Mouse (Mus musculus) liver, adult 2 months (tissue): ENCODE results near the gene Slc6a18. TPM values are rescaled to one million over a fixed set of nuclear protein-coding genes. Genes with fewer than 3 reads are reported as not detected.

Source experiments
- DNase-seq: peaks from one replicate; pipeline ENCODE4 v3.0.0-alpha.2; 2011; ENCODE audit warnings: low read depth, low spot score; ENCODE audit errors: extremely low read depth
- H3K27ac ChIP-seq: fragments of 200-500 bp; replicated peaks from 2 replicates; pipeline ENCODE4 v1.5.1; 2012; ENCODE audit warnings: low read depth, mild to moderate bottlenecking, control low read depth, inconsistent platforms, low read length; ENCODE audit not compliant: insufficient read depth
- H3K27me3 ChIP-seq: fragments of 200-500 bp; 2 replicates; pipeline ENCODE4 v1.6.1; 2012; ENCODE audit warnings: mild to moderate bottlenecking, moderate library complexity, low read length, inconsistent platforms; ENCODE audit not compliant: control insufficient read depth, insufficient read depth
- H3K36me3 ChIP-seq: fragments of 200-500 bp; 2 replicates; pipeline ENCODE4 v1.6.1; 2012; ENCODE audit warnings: low read length, inconsistent platforms; ENCODE audit not compliant: control insufficient read depth, insufficient read depth
- H3K4me1 ChIP-seq: fragments of 200-500 bp; 2 replicates; pipeline ENCODE4 v1.6.1; 2011; ENCODE audit warnings: low read length; ENCODE audit not compliant: control insufficient read depth, insufficient read depth
- H3K4me3 ChIP-seq: fragments of 200-500 bp; 2 replicates; pipeline ENCODE4 v1.5.1; 2011; ENCODE audit warnings: low read depth, mild to moderate bottlenecking, control low read depth, low read length, moderate library complexity; ENCODE audit not compliant: insufficient read depth
- H3K79me2 ChIP-seq: fragments of 200-500 bp; 2 replicates; pipeline ENCODE4 v1.6.1; 2012; ENCODE audit warnings: inconsistent platforms, mild to moderate bottlenecking, low read length, moderate library complexity; ENCODE audit not compliant: control insufficient read depth, insufficient read depth
- H3K9ac ChIP-seq: fragments of 200-500 bp; 2 replicates; pipeline ENCODE4 v1.6.1; 2012; ENCODE audit warnings: low read depth, mild to moderate bottlenecking, control low read depth, inconsistent platforms, low read length
- CTCF ChIP-seq: fragments of 200-500 bp; IDR thresholded peaks from 2 replicates; pipeline ENCODE4 v1.5.1; 2011; ENCODE audit warnings: low read depth, low read length, control low read depth
- POLR2A ChIP-seq: fragments of 200-500 bp; IDR thresholded peaks from 2 replicates; pipeline ENCODE4 v1.6.1; 2011; ENCODE audit warnings: low read length, control low read depth; ENCODE audit not compliant: insufficient read depth; ENCODE audit errors: extremely low read depth
- WGBS: fragments of 180-500 bp; shearing (Covaris S2); methylation state at CpG from one replicate; pipeline ENCODE4 v1.1.7; 2018; 5-methylcytosine and 5-hydroxymethylcytosine counted together
- polyA plus RNA-seq: library from polyadenylated mRNA; depleted of rRNA; stranded (reverse); fragments of >200 nt; gene quantifications from 2 replicates; pipeline ENCODE4 v1.2.3, GENCODE M21; 2012
- total RNA-seq: library from RNA; depleted of rRNA; stranded (reverse); fragments of >200 nt; gene quantifications from 2 replicates; pipeline ENCODE4 v1.2.3, GENCODE M21; 2014

The Slc6a18 gene
- total and polyA plus RNA-seq, 2 experiments = not detected

DNA sequence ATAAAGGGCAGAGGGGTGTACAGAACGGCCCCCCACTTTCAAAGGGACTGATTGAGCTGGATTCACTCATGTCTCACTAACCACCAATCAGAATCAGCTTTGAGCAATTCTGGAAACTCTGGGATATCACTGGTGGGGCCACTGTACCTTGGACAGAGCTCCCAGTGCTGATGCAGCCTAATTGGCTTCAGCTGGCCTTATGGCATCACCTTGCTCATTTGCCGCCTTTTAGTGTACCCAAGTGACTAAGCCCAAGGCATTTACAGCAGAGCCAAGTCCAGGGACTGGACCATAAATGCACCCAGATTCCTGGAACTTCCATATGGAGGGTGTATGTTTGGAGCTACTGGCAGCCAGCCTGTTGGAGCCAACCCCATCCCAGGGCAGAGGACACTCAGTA lies 18.9 kb downstream of the Slc6a18 start:
- H3K4me1 ChIP-seq = no peaks in the 10 kb centered on the region
- 55% methylated on average over 2 of the region's 2 CpGs for WGBS
- H3K4me3 ChIP-seq = no peak overlapping the region
- no peaks in the 10 kb centered on the region for H3K79me2 ChIP-seq
- no peak overlapping the region for H3K27ac ChIP-seq
- DNase-seq = no peak
- TF ChIP-seq CTCF (no peak), POLR2A (no peak)
- no peak overlapping the region for H3K9ac ChIP-seq
- no peaks in the 10 kb centered on the region for H3K27me3 ChIP-seq
- no peaks in the 10 kb centered on the region for H3K36me3 ChIP-seq

DNA sequence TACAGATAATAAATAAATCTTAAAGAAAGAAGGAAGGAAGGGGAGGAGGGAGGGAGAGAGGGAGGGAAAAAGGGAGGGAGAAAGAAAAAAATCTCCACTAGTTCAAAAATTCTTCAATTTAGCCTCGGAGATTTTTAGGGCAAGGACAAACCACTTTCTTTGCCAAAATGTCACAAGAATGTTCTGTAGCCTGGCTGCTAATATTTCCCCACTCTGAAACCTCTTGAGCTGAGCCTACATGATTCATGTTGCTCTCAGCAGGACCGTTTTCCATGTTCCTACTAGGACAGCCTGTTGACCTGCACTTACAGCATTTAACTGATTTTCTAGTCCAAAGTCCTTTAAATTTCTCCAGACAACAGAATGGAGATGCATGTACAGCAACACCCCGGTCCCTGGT lies 22.8 kb downstream of the Slc6a18 start:
- no peak for TF ChIP-seq POLR2A
- TF ChIP-seq CTCF = no peak
- no peak for DNase-seq
- 60% methylated on average over 3 of the region's 3 CpGs for WGBS
- H3K27ac ChIP-seq = no peak overlapping the region
- no peaks in the 10 kb centered on the region for H3K36me3 ChIP-seq
- no peaks in the 10 kb centered on the region for H3K4me1 ChIP-seq
- H3K79me2 ChIP-seq = no peaks in the 10 kb centered on the region
- no peak overlapping the region for H3K4me3 ChIP-seq
- no peaks in the 10 kb centered on the region for H3K27me3 ChIP-seq
- H3K9ac ChIP-seq = no peak overlapping the region

DNA sequence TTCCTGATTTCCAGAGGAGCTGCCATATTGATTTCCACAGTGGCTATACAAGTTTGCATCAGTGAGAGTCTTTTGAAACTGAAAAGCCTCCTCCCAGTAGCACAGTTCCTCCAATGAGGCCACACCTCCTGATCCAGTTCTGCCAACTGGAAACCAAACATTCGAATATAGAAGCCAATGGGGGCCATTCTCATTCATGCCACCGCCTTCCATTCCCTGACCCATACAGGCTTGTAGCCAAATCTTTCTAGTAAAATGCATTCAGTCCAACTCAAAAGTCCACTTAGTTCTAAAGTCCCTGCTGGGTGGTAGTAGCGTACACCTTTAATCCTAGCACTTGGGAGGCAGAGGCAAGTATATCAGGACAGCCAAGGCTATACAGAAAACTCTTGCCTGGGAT lies 24.6 kb downstream of the Slc6a18 start:
- H3K27ac ChIP-seq = no peak overlapping the region
- H3K79me2 ChIP-seq = no peaks in the 10 kb centered on the region
- peak; percentile 72 for DNase-seq
- H3K36me3 ChIP-seq = no peaks in the 10 kb centered on the region
- H3K4me1 ChIP-seq = no peaks in the 10 kb centered on the region
- no peak overlapping the region for H3K9ac ChIP-seq
- TF ChIP-seq POLR2A (no peak), CTCF (no peak)
- H3K27me3 ChIP-seq = no peaks in the 10 kb centered on the region
- no peak overlapping the region for H3K4me3 ChIP-seq
- 33% methylated on average over 3 of the region's 3 CpGs for WGBS

DNA sequence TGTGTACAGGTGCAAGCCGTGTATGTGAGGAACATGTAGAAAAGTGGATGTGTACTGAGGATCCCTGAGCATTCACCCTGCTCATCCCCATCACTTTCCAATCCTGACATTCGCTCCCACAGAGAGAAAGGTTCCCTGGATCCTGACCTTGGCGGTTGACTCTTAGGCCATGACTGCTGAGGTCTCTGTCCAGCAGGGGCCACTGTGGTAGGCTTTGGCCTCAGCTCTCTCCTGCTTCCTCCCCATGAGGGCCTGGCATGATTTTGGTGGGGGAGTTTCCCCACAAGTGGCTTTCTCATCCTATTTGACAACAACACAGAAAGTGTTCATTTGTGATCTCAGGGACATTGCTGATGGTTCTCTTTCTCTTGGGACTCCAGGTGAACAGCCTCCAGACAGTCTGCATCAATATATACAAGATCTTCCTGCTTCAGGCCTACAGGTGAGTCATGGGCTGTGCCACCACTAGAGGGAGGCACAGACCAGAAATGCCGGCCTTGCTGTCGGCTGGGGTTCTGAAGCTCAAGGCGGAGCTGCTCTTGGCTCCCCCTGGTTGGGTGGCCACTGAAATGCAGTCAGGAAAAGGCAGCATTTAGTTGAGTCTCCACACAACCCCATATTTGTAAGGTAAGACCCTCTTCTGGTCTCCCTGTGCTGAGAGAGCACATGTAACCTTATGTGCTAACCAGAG lies 31.3 kb downstream of the Slc6a18 start:
- Histone ChIP-seq H3K4me1 (no peaks in the 10 kb centered on the region), H3K79me2 (no peaks in the 10 kb centered on the region), H3K36me3 (no peaks in the 10 kb centered on the region), H3K27ac (no peak overlapping the region), H3K9ac (no peak overlapping the region), H3K4me3 (no peak overlapping the region), H3K27me3 (no peaks in the 10 kb centered on the region)
- 46% methylated on average over 6 of the region's 6 CpGs for WGBS
- TF ChIP-seq CTCF = peak; percentile 75
- TF ChIP-seq POLR2A = no peak
- DNase-seq = no peak

DNA sequence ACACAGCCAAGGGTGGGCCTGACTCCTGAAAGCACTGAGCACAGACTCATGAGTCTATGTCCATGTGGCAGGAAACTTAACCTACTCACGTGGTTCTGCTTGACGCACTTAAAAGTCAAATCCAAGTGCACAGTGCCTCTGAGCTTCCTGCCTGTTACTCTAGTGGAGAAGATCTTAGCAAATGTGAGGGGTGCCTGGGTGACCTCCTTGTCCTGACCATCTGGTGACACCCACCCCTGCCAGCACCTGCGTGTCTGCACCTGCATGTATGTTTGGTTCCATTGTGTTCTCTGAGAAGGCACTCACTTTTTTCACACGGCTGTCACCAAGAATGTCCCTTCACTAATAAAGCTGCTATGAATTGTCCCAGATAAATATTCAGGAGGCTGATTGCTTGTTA lies 36.5 kb downstream of the Slc6a18 start:
- H3K27ac ChIP-seq = no peak overlapping the region
- no peak for DNase-seq
- no peaks in the 10 kb centered on the region for H3K36me3 ChIP-seq
- no peak overlapping the region for H3K9ac ChIP-seq
- no peak overlapping the region for H3K4me3 ChIP-seq
- no peaks in the 10 kb centered on the region for H3K79me2 ChIP-seq
- WGBS = 90% methylated on average over 4 of the region's 4 CpGs
- no peaks in the 10 kb centered on the region for H3K4me1 ChIP-seq
- no peak for TF ChIP-seq CTCF
- TF ChIP-seq POLR2A = no peak
- H3K27me3 ChIP-seq = no peaks in the 10 kb centered on the region

DNA sequence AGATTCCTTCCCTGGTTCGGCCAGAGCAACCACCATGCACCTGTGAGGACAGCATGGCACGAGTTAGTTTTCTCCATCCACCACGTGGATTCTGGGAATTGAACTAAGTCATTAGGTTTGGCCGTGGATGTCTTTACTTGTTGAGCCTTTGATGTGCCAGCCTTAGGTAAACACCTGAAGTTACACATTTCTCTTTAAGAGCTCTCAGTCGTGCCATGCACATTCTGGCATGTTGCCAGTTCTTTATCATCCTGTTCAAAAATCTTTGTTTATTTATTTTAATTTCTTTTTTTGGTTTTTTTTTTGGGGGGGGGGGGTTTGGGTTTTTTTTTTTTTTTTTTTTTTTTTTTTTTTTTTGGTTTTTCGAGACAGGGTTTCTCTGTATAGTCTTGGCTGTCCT lies 40.0 kb downstream of the Slc6a18 start:
- H3K27me3 ChIP-seq = no peaks in the 10 kb centered on the region
- no peak for DNase-seq
- H3K36me3 ChIP-seq = no peaks in the 10 kb centered on the region
- TF ChIP-seq CTCF (no peak), POLR2A (no peak)
- no peaks in the 10 kb centered on the region for H3K4me1 ChIP-seq
- 69% methylated on average over 6 of the region's 6 CpGs for WGBS
- H3K79me2 ChIP-seq = no peaks in the 10 kb centered on the region
- H3K27ac ChIP-seq = no peak overlapping the region
- H3K9ac ChIP-seq = no peak overlapping the region
- H3K4me3 ChIP-seq = no peak overlapping the region
